Mouse (Mus musculus): ENCODE data around the gene Amer2.

Amer2 gene

DNA sequence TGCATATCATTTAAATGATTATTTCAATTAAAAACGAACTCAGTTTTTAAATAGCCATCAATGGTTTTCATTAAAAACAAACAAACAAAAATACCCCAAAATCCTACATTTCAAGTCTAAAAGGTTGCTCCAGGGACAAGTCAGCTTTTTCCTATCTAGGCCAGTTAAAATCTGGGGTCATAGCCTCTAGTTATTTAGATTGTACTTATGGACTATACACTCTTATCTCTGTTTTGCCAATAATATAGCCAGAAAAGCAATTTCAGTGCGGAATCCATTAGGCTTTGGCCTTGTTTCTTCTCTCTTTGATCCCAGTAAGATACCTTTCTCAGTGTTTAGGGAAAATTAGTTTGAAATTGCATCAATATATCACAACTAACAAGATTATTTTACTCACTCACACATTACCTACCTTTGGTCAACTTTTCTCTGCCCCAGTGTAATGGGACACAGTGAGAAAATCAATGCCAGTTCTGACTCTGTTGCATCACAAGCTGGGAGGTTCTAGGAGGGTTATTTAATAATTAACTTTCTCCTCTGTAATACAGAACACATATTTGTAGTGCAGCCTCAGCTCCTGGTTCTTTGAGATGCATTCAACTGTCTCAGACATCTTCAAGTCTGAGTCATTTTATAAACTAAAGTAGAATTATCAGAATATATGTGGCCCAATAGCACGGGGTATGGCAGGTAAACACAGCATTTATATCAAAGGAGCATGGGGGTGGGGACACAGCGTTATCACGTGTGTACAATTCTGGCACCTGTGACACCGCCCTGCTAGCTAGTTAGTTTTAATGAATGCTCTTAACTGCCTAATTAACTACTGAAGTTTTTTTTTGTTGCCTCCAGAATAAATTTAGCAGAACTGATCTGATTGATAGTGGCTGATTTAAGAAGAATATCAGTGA lies 13.8 kb downstream of the Amer2 start:
- no peak for DNase-seq (ENCODE audit: low spot score)

DNA sequence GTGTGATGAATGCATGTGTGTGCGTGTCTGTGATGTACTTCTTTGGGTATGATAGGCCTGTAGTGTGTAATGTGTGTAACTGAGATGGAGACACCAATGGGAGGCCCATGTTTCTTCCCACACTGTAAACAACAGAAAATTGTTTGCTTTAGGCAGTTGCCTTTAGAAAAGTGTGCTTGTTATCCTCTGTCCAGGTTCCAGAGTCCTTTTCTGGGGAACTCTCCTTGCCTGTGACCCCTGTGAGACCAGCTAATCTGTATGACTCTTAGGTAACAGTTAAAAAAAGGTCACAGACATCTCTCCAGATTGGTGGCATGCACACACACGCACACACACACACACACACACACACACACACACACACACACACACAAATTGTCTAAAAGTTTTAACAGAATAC lies 15.3 kb downstream of the Amer2 start:
- no peak for DNase-seq (ENCODE audit: low spot score)

DNA sequence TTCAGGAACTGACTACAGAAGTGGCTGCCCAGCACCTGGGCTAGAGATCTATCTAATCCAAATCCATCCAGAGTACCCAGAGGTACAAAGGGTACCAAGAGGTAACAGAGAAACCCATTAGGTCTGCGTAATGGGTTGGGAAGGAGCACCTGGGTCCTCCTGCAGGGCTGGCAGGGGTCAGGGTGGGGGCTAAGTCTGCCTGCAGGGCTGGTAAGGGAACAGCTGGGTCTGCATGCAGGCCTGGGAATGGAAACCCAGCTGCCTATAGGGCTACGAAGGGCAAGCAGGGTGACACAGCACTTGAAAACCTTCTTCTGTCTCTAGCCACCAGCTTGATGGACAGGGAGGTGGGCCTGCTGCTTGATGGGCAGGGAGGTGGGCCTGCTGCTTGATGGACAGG lies 19.1 kb downstream of the Amer2 start:
- no peak for DNase-seq (ENCODE audit: low spot score)

DNA sequence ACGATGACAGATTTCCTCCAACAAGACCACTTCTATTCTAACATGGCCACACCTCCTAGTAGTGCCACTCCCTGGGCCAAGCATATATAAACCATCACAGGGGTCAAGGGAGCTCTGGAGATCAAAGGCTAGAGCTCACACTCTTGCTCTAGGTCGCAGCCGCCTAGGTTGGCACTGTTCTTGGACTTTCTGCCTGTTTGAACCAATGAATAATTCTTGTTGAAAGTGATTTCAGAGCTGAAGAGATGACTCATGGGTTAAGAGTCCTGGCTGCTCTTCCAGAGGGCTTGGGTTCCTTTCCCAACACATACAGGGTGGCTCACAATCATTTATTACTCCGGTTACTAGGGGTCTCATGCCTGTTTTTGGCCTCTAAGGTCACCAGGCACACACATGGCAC lies 24.3 kb downstream of the Amer2 start:
- no peak for DNase-seq (ENCODE audit: low spot score)

DNA sequence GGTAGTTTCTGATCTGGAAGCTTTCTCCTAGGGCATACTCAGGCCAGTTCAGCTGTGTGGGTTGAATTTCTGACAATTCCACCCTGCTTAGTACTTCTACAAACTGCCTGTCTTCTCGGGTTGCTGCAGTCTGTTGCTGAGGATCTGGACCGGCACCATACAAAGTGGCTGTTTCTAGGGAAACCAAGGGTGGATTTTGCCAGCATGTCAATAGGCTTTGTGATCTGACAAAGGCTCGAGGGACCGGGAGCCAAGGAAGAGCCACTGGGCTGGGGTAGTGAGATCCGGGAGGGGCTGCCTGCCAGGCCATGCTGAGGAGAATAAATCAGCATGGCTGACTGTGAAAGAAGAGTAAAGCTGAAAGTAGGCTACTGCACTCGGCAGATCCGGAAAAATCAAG lies 25.8 kb downstream of the Amer2 start:
- no peak for DNase-seq (ENCODE audit: low spot score)

DNA sequence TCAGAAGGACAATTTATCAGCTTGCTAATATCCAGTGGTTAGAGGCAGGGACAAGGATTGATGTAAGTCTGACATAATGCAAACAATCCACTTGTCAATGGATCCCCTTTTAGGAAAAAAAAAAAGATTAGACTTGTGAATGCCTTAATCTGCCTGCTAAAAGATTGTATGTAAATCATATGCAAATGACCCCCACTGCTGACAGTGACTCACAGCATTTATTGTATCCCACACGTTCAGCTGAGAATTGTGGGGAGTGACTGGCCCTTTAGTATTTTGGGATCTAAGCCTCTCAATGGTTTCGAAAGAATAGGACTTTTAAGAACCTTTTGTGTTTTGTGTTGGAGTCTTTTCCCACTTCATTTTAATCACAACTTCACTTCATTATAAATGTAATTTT lies 30.2 kb downstream of the Amer2 start:
- no peak for DNase-seq (ENCODE audit: low spot score)

DNA sequence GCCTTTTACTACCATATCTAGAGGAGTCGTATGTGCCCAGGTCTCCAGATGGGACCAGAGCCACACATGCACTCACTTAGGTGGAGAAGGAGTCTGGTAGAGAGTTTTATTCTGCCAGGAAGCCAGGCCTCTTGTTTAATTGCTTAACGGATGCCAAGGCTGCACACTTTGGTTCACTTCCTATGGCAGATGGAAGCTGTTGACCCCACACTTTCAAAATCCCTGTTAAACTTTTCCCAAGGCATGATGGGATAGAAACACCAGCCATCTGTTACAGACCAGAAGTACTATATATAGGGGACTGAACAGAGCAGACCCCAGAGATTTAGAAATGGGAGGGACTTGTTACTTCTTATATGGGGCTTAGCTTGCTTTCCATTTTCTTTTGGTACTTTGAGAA lies 32.8 kb downstream of the Amer2 start:
- no peak for DNase-seq (ENCODE audit: low spot score)

DNA sequence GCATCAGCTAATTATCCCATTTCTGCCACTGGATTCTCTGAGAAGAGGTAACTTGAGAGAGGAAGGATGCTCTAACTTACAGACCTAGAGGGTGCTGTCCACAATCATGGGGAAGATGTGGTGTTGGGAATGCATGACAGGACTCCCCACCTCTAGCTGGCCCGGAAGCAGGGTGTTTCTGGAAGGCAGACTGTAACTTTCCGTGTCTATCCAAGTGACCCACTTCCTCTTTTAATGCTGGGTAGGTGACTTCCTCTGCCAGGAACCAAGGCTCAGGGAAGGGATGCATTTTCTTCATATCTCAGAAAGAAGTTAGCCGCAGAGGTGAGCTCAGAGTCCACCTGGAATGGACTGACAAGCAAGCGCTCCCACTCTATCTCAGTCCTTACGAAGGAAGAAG lies 33.5 kb downstream of the Amer2 start:
- no peak for DNase-seq (ENCODE audit: low spot score)

DNA sequence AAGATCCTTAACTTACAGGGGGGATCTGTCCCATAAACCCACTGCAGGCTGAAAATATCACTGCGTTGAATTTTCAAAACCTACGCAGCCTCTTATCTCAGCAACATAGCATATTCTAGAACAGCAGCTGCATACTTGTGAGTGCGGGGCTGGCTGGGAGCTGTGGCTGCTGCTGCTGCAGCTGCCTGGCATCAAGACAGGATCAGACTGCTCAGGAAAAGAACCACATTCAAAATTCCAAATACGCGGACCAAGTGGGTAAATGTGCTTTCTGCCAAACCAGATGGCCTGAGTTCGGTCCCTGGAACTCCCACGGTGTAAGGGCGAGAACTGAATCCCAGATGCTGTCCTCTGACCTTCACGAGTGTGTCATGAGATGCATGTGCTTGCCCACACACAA lies 34.3 kb downstream of the Amer2 start:
- DNase-seq (ENCODE audit: low spot score): no peak

DNA sequence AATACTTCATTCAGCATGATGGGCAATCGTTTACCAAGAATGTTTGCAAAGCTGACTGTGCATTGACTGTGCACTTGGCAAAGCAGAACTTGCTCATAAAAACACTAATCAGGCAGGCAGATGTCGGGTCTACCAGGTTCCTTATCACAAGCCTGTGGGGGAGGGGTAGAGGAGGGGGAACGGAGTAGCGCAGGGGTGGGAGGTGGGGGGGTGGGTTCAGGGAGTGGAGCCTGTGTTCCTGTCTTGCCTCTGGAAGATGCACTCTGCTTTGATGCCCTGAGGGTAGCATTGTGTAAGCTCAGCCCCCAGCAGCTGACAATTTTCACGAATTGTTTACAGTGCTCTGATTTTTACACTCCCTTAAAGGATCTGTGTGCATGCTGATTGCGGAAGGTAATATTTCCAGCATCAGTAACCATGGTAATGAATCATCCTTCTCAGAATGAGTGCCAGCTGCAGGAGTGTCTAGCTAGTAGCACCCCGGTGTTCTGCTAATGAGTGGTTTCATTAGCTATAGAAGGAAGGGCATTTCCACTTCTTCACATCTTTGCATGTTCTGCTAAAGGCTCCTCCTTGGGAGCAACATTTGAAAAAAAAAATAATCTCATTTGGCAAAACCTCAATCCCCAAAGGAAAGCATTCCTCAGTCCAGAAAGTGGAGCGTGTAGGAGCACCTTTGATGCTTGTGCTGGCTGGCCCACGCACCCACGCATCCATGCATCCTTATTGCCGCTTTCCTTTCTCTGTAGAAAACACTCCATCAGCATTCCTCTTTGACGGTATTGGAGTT lies 36.8 kb downstream of the Amer2 start:
- no peak for DNase-seq (ENCODE audit: low spot score)

DNA sequence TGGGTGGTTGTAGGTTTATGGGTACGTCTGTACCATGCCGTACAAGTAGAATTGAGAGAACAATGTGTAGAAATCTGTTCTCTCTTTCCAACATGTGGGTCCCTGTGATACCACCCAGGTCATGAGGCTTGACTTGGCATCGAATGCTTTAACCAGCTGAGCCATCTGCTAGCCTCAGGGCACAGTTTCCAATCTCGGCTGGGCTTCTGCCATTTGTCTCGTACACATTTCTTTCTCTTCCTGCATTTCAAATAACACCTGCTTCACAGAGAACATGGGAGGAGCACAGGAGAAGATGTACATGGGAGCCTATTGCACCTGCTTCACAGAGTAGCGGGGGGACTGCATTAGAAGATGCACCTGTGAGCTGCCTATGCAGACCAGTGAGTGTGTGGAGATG lies 38.2 kb downstream of the Amer2 start:
- DNase-seq (ENCODE audit: low spot score): no peak

GRCm38 (mm10) chr14:60414691-60415090 lies 41.6 kb downstream of the Amer2 start:
- no peak for DNase-seq (ENCODE audit: low spot score)

GRCm38 (mm10) chr14:60417924-60418323 lies 44.9 kb downstream of the Amer2 start:
- DNase-seq (ENCODE audit: low spot score): no peak

- DNase-seq (ENCODE audit: low spot score): no peak
Observed at GRCm38 (mm10) chr14:60422920-60423319, 49.9 kb downstream of the Amer2 start.

- DNase-seq (ENCODE audit: low spot score): no peak
Observed at GRCm38 (mm10) chr14:60424174-60424573, 51.1 kb downstream of the Amer2 start.

DNA sequence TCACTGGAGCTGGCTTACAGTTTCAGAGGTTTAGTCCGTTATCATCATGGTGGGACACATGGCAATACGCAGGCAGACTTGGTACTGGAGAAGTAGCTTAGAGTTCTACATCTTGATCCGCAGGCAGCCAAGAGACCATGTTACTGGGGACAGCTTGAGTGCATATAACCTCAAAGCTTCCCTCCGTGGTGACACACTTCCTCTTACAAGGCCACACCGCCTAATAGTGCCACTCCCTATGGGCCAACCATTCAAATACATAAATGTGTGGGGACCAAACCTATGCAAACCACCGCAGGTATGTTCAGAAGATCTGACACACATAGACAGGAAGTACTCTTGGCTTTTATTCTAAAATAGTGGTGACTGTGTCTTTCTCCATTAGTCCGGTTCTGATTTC lies 52.5 kb downstream of the Amer2 start:
- DNase-seq (ENCODE audit: low spot score): no peak

GRCm38 (mm10) chr14:60427896-60428295 lies 54.8 kb downstream of the Amer2 start:
- DNase-seq (ENCODE audit: low spot score): no peak

DNA sequence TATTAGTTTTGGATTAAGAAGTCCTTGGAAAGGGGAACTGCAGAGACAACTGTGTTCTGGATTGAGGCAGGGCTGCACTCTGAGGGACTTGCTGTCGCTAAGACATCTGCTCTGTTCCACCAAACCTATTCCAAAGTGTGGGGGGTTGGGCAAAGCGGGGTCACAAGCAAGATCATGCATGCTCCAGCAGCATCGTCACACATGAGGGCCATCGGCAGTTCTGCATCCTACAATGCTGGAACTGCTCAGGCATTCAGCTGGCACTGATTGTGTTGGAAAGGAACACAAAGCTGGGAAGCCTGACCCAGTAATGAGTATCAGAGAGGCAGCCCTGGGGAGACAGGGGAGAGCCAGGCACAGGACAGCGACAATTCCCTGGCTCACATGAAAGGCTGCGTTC lies 56.5 kb downstream of the Amer2 start:
- no peak for DNase-seq (ENCODE audit: low spot score)

- no peak for DNase-seq (ENCODE audit: low spot score)
Observed at GRCm38 (mm10) chr14:60431515-60431914, 58.5 kb downstream of the Amer2 start.

DNA sequence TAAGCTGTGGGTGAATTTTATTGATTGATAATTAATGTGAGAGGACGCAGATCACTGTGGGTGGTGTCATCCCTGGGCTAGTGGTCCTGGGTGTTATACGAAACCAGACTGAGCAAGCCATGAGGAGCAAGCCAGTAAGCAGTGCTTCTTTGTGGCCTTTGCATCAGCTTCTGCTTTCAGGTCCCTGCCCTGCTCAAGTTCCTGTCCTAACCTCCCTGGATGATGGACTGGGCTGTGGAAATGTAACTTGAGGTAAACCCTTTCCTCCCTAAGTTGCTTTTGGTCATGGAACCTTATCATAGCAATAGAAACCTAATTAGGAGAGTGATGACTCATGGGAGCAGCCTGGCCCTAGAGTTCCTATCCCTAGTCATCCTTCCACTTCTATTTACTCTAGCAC lies 59.1 kb downstream of the Amer2 start:
- no peak for DNase-seq (ENCODE audit: low spot score)

GRCm38 (mm10) chr14:60435515-60435914 lies 62.5 kb downstream of the Amer2 start:
- no peak for DNase-seq (ENCODE audit: low spot score)

DNA sequence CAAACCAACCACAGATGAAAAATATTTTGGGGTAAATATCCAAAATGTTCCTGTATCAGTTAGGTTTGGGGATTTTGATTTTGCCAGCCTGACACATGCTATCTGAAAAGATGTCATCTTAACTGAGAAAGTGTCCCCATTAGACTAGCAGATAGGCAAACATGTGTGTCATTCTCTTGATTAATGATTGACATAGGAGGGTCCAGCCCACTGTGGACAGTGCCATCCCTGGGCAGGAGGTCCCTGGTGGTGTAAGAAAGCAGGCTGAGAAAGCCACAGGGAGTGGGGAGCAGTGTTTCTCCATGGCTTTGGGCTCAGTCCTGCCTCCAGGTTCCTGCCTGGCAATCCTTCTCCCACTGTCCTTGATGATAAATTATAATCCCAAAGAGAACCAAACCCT lies 63.3 kb downstream of the Amer2 start:
- no peak for DNase-seq (ENCODE audit: low spot score)

Measured in c-Kit-positive CD71-positive TER-119-positive erythroid progenitor cells, embryonic 14.5 days (primary cell).